Mouse (Mus musculus) liver, embryonic 14.5 days (tissue): ENCODE data around the gene Rdh19.
"Not testable (repeated sequence)": the region's sequence is repeated elsewhere in the genome, so short reads cannot be mapped to it uniquely, and the experiment has no call there.

Source experiments
- CTCF ChIP-seq: IDR thresholded peaks from 2 replicates; pipeline ENCODE4 v1.5.1; 2016; ENCODE audit warnings: antibody characterized with exemption, low read depth, control low read depth
- EP300 ChIP-seq: IDR thresholded peaks from 2 replicates; pipeline ENCODE4 v1.6.1; 2016; ENCODE audit warnings: antibody characterized with exemption, low read depth

GRCm38 (mm10) chr10:127845945-127846344, 3.8 kb upstream of the Rdh19 start:
- TF ChIP-seq CTCF, EP300: not testable (repeated sequence)
